Mouse (Mus musculus): ENCODE results near the gene Ssh1. TPM values are rescaled to one million over a fixed set of nuclear protein-coding genes. Genes with fewer than 3 reads are reported as not detected.

Ssh1 gene
- total and polyA plus RNA-seq, 2 experiments from 2014 or later: 12.4 to 14.0 TPM

DNA sequence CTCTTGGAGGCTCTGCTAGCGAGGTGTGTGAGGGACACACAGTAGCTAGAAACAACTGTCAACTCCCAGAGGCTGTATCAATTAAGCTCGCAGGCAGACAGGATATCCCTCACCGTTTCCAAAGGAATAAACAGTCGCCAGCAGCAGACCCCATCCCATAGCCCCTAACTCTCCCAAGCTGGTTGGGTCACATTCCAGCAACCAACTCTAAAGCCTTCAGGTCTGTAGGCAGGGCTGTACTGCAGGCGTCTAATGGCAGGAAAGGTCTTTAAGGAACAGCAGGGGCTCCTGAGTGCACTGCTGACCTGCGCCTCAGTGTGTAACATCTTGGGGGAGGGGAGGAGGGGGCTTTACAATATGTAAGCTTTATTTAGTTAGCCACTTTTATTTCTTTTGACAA lies 34.7 kb downstream of the Ssh1 start:
- Histone ChIP-seq H3K4me2 (ENCODE audit: low read depth, low read length, poor library complexity, severe bottlenecking) (no peak overlapping the region), H3K4me3 (ENCODE audit: low read depth, low read length) (no peak overlapping the region), H3K9ac (replicated peaks; ENCODE audit: low read length, poor library complexity, severe bottlenecking) (no peak overlapping the region), H3K9me3 (ENCODE audit: low read length) (no peaks in the 10 kb centered on the region), H3K27me3 (ENCODE audit: insufficient read depth, low read length) (no peaks in the 10 kb centered on the region), H3K36me3 (ENCODE audit: insufficient read depth, low read length) (peaks cover 13% of the 10 kb centered on the region), H3K4me1 (ENCODE audit: insufficient read depth, low read length) (no peaks in the 10 kb centered on the region), H3K27ac (ENCODE audit: low read depth, low read length) (no peak overlapping the region)
- TF ChIP-seq CTCF (IDR thresholded peaks at IDR 0.05): no peak
- ATAC-seq (ENCODE audit: low FRiP score): no peak
- WGBS: 23% methylated on average over 6 of the region's 6 CpGs
- DNase-seq (ENCODE audit: low spot score): no peak

DNA sequence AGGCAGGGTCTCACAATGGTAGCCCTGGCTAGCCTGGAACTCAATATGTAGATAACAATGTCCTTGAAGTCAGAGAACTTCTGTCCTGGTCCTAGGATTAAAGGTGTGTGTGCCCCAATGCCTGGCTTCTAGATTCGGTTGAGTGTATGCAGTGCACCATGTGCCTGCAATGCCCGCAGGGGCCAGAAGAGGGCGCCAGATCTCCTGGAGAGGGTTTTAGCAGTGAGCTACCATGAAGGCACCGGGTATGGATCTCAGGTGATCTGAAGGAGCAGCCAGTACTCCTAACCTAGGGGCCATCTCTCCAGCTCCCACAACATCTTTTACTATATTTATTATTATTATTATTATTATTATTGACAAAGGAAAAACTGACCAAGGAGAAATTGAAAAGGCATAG lies 37.2 kb downstream of the Ssh1 start:
- Histone ChIP-seq H3K4me2 (ENCODE audit: low read depth, low read length, poor library complexity, severe bottlenecking) (no peak overlapping the region), H3K36me3 (ENCODE audit: insufficient read depth, low read length) (peaks cover 29% of the 10 kb centered on the region), H3K4me1 (ENCODE audit: insufficient read depth, low read length) (no peaks in the 10 kb centered on the region), H3K9ac (replicated peaks; ENCODE audit: low read length, poor library complexity, severe bottlenecking) (no peak overlapping the region), H3K27ac (ENCODE audit: low read depth, low read length) (no peak overlapping the region), H3K27me3 (ENCODE audit: insufficient read depth, low read length) (no peaks in the 10 kb centered on the region), H3K4me3 (ENCODE audit: low read depth, low read length) (no peak overlapping the region), H3K9me3 (ENCODE audit: low read length) (no peaks in the 10 kb centered on the region)
- WGBS: 4% methylated on average over 4 of the region's 4 CpGs
- peak; percentile 96 for TF ChIP-seq CTCF (IDR thresholded peaks at IDR 0.05)
- DNase-seq (ENCODE audit: low spot score): peak; percentile 84
- 0 out of 2 replicates have a peak, but pooled peaks have one; percentile 59 for ATAC-seq (ENCODE audit: low FRiP score)

DNA sequence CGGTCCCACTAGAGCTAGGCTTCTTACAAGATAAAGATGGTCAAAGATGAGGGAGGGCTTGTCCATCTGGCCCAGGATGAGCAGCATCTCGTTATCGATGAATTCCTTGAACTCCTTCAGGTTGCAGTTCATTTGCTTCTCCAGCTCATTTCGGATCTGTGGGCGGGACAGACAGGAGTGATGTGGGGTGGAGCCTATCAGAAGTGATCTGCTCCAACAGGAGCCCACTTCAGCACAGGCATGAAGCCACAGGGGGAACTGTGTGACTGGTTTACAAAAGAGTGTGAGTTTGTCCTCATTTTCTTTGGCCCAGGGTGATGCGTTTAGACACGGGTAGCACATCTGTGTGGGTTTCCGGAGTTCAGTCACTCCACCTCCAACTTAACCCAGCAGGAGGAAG lies 38.0 kb downstream of the Ssh1 start:
- Histone ChIP-seq H3K9me3 (ENCODE audit: low read length) (no peaks in the 10 kb centered on the region), H3K4me2 (ENCODE audit: low read depth, low read length, poor library complexity, severe bottlenecking) (no peak overlapping the region), H3K36me3 (ENCODE audit: insufficient read depth, low read length) (peaks cover 38% of the 10 kb centered on the region), H3K4me1 (ENCODE audit: insufficient read depth, low read length) (no peaks in the 10 kb centered on the region), H3K4me3 (ENCODE audit: low read depth, low read length) (no peak overlapping the region), H3K27me3 (ENCODE audit: insufficient read depth, low read length) (no peaks in the 10 kb centered on the region), H3K27ac (ENCODE audit: low read depth, low read length) (no peak overlapping the region), H3K9ac (replicated peaks; ENCODE audit: low read length, poor library complexity, severe bottlenecking) (no peak overlapping the region; the same call in 1 of the 2 replicates)
- ATAC-seq (ENCODE audit: low FRiP score): no peak
- DNase-seq (ENCODE audit: low spot score): no peak
- no peak for TF ChIP-seq CTCF (IDR thresholded peaks at IDR 0.05)
- WGBS: 84% methylated on average over 8 of the region's 8 CpGs

DNA sequence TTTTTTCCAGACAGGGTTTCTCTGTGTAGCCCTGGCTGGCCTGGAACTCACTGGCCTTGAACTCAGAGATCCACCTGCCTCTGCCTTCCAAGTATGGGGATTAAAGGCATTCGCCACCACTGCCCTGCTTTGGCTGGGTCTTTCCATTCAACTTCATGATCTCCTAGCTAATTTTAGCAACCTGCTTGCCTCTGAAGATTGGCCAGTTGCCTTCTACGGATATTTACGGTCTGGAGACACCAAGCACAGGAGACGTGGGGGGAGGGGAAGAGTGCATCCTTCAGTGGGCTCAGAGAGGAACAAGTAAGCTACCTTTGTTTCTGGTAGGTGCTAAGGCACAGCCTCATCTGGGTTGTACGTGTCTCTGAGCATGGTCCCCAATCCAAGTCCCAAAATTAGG lies 38.4 kb downstream of the Ssh1 start:
- Histone ChIP-seq H3K9me3 (ENCODE audit: low read length) (no peaks in the 10 kb centered on the region), H3K27ac (ENCODE audit: low read depth, low read length) (no peak overlapping the region), H3K4me1 (ENCODE audit: insufficient read depth, low read length) (no peaks in the 10 kb centered on the region), H3K27me3 (ENCODE audit: insufficient read depth, low read length) (no peaks in the 10 kb centered on the region), H3K4me2 (ENCODE audit: low read depth, low read length, poor library complexity, severe bottlenecking) (no peak overlapping the region), H3K36me3 (ENCODE audit: insufficient read depth, low read length) (peaks cover 42% of the 10 kb centered on the region), H3K4me3 (ENCODE audit: low read depth, low read length) (no peak overlapping the region), H3K9ac (replicated peaks; ENCODE audit: low read length, poor library complexity, severe bottlenecking) (no peak overlapping the region; the same call in 1 of the 2 replicates)
- ATAC-seq (ENCODE audit: low FRiP score) (no peak), DNase-seq (ENCODE audit: low spot score) (no peak)
- WGBS: 95% methylated on average over 5 of the region's 5 CpGs
- no peak for TF ChIP-seq CTCF (IDR thresholded peaks at IDR 0.05)

DNA sequence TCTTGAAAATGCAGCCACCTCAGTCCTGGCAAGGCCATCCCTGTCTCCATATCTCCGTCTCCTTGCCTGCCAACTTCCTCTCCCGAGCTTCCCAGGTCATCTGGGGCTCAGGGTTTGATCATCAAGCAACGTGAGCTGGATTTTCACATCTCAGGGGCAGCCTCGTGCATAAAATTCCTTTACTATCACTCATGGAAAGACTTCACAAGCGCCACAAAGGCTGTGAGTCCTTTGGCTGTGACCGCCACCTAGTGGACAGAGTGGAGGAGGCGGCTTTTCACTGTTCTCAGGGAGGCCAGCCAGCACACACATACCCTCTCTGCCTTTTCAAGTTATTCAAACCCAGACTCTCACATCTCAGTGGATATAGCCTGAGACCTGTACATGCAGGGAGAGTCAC lies 39.3 kb downstream of the Ssh1 start:
- H3K4me2 ChIP-seq (ENCODE audit: low read depth, low read length, poor library complexity, severe bottlenecking): no peak overlapping the region
- no peak overlapping the region for H3K9ac ChIP-seq (replicated peaks; ENCODE audit: low read length, poor library complexity, severe bottlenecking)
- peak; percentile 91 for DNase-seq (ENCODE audit: low spot score)
- ATAC-seq (ENCODE audit: low FRiP score): peak; percentile 64; the same call in 1 of the 2 replicates
- H3K4me3 ChIP-seq (ENCODE audit: low read depth, low read length): no peak overlapping the region
- H3K9me3 ChIP-seq (ENCODE audit: low read length): no peaks in the 10 kb centered on the region
- peaks cover 47% of the 10 kb centered on the region for H3K36me3 ChIP-seq (ENCODE audit: insufficient read depth, low read length)
- no peaks in the 10 kb centered on the region for H3K4me1 ChIP-seq (ENCODE audit: insufficient read depth, low read length)
- H3K27me3 ChIP-seq (ENCODE audit: insufficient read depth, low read length): no peaks in the 10 kb centered on the region
- TF ChIP-seq CTCF (IDR thresholded peaks at IDR 0.05): peak; percentile 98
- H3K27ac ChIP-seq (ENCODE audit: low read depth, low read length): no peak overlapping the region
- WGBS: 5% methylated on average over 7 of the region's 7 CpGs

DNA sequence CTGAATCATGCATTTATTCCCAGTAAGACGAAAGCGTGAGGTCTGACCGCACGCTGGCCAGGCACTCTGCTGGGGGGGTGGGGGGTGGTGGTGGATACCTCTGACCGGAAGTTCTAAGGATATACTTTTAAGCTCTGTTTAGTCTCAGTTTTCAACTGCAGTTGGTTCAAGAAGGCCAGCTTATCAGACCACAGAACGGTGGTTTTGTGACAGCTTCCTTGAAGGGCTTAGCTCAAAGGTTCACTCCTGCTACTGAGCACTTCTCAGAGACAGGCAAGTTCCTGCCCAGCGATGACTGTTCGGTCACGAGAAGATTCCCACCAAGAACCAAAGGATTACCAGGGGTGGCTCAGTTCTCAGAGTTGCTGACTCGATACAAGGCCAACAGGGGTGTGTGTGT lies 41.2 kb downstream of the Ssh1 start:
- H3K4me2 ChIP-seq (ENCODE audit: low read depth, low read length, poor library complexity, severe bottlenecking): no peak overlapping the region
- no peaks in the 10 kb centered on the region for H3K27me3 ChIP-seq (ENCODE audit: insufficient read depth, low read length)
- no peak overlapping the region for H3K27ac ChIP-seq (ENCODE audit: low read depth, low read length)
- no peak overlapping the region for H3K4me3 ChIP-seq (ENCODE audit: low read depth, low read length)
- no peak for ATAC-seq (ENCODE audit: low FRiP score)
- no peak for DNase-seq (ENCODE audit: low spot score)
- 93% methylated on average over 10 of the region's 10 CpGs for WGBS
- no peaks in the 10 kb centered on the region for H3K4me1 ChIP-seq (ENCODE audit: insufficient read depth, low read length)
- no peak for TF ChIP-seq CTCF (IDR thresholded peaks at IDR 0.05)
- H3K36me3 ChIP-seq (ENCODE audit: insufficient read depth, low read length): peaks cover 53% of the 10 kb centered on the region
- no peak overlapping the region for H3K9ac ChIP-seq (replicated peaks; ENCODE audit: low read length, poor library complexity, severe bottlenecking)
- no peaks in the 10 kb centered on the region for H3K9me3 ChIP-seq (ENCODE audit: low read length)

All from midbrain, postnatal 0 days (tissue).